Mouse (Mus musculus) kidney, postnatal 0 days (tissue): ENCODE data around the gene Kcnab1. TPM values are rescaled to one million over a fixed set of nuclear protein-coding genes. Genes with fewer than 3 reads are reported as not detected.
A peak's percentile ranks its signal among the peaks of the same experiment; 100 is the strongest.

Source experiments
- ATAC-seq: fragments of 200-750 bp; cut with Nextera tagmentation; replicated peaks from 2 replicates; pipeline ENCODE4 v1.8.0; 2017; ENCODE audit warnings: low read depth, moderate number of reproducible peaks, moderate TSS enrichment, moderate library complexity; ENCODE audit not compliant: low FRiP score
- DNase-seq: peaks from one replicate; pipeline ENCODE4 v3.0.0-alpha.2; 2016; ENCODE audit warnings: low spot score
- H3K27ac ChIP-seq: fragments of 300-500 bp; sonication (generic); 2 replicates; pipeline ENCODE4 v1.5.1; 2014; ENCODE audit warnings: mild to moderate bottlenecking
- H3K27me3 ChIP-seq: fragments of 300-500 bp; sonication (generic); 2 replicates; pipeline ENCODE4 v1.6.1; 2014; ENCODE audit warnings: low read length, mixed read lengths; ENCODE audit not compliant: insufficient read depth
- H3K36me3 ChIP-seq: fragments of 300-500 bp; sonication (generic); 2 replicates; pipeline ENCODE4 v1.6.1; 2014; ENCODE audit warnings: low read length, mixed read lengths; ENCODE audit not compliant: insufficient read depth
- H3K4me1 ChIP-seq: fragments of 300-500 bp; sonication (generic); replicated peaks from 2 replicates; pipeline ENCODE4 v1.6.1; 2014; ENCODE audit warnings: antibody characterized with exemption, low read length, mixed read lengths; ENCODE audit not compliant: insufficient read depth
- H3K4me2 ChIP-seq: fragments of 300-500 bp; sonication (generic); 2 replicates; pipeline ENCODE4 v1.6.1; 2014; ENCODE audit warnings: mild to moderate bottlenecking, low read length, moderate library complexity, mixed read lengths
- H3K4me3 ChIP-seq: fragments of 300-500 bp; sonication (generic); replicated peaks from 2 replicates; pipeline ENCODE4 v1.5.1; 2014; ENCODE audit warnings: low read depth, low read length
- H3K9ac ChIP-seq: fragments of 300-500 bp; sonication (generic); 2 replicates; pipeline ENCODE4 v1.6.1; 2014; ENCODE audit warnings: low read depth, low read length
- H3K9me3 ChIP-seq: fragments of 300-500 bp; sonication (generic); replicated peaks from 2 replicates; pipeline ENCODE4 v1.6.1; 2016; ENCODE audit warnings: low read length, inconsistent platforms, mixed read lengths
- CTCF ChIP-seq: IDR thresholded peaks from 2 replicates; pipeline ENCODE4 v1.5.1; 2016; ENCODE audit warnings: antibody characterized with exemption, low read depth, mild to moderate bottlenecking, moderate library complexity
- WGBS: fragments of 180-500 bp; shearing (Covaris S2); extraction: QIAGEN DNeasy Blood & Tissue Kit; methylation state at CpG from one replicate; pipeline ENCODE4 v1.1.7; 2014; 5-methylcytosine and 5-hydroxymethylcytosine counted together
- polyA plus RNA-seq: library from polyadenylated mRNA; unstranded; fragments of >200 nt; fragmentation: Nextera tagmentation; extraction: Ambion mirVana; gene quantifications from 2 replicates; pipeline ENCODE4 v1.2.1, GENCODE M21; 2015

Gene Kcnab1
- polyA plus RNA-seq, 1 experiment from 2014 or later = 4.0 TPM

DNA sequence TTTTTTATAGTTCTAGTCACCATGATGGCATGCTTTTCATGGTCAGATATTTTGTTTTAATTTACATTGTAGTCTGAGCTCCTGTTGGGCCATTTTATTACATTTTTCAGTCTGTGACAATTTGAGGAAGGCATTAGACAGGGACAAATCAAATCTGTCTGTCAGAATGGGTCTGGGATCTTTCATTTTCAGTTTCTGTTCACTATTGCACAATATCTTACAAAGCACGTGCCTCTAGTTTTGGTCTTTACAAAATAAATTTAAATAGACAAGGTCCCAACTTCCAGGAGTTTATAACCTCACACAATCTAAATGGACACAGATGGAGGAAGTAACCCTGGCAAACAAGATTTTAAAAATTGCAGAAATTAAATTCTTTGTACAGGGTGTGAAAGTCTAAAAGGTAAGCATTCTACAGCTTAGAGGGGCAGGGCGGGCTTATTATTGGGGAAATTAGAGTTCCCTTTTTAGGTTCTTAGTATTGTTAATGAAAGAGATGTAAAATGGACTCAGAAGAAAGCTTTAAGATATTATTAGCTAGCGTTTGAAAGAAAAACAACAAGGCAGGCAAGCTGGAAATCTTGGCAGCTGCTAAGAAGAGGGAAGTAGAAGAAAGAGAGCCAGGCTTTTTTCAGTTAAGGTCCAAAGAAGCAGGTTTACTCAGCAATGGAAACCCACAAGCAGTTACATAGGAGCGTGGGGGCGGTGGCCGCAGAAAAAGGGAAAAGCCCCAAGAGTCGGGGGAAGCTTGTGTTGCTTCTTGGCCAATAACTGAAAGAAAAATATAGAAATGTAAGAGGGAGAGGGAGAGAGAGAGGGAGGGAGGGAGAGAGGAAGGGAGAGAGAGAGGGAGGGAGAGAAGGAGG is 78.9 kb downstream of the Kcnab1 start:
- Histone ChIP-seq H3K36me3 (no peaks in the 10 kb centered on the region), H3K9ac (no peak overlapping the region), H3K27me3 (no peaks in the 10 kb centered on the region), H3K9me3 (no peaks in the 10 kb centered on the region), H3K4me3 (no peak overlapping the region), H3K4me2 (no peak overlapping the region), H3K4me1 (no peaks in the 10 kb centered on the region), H3K27ac (no peak overlapping the region)
- TF ChIP-seq CTCF = no peak
- WGBS = 48% methylated on average over 7 of the region's 7 CpGs
- DNase-seq = peak; percentile 35
- ATAC-seq = no peak

DNA sequence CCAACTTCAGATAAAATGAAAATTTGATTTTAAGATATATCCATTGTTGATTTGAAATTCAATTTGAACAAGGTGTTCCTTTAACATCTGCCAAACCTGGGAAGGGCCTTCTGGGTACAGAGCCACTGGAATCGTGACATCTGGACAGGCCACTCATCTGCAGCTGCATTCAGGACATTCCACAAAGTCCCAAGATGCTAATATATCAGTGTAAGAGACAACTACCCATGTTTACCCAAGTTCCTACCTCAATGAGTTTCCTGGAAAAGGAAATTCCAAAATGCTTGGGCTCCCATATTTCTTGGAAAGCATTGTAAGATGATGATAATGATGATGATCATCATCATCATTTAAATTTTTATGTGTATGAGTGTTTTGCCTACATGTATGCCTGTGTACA is 91.4 kb downstream of the Kcnab1 start:
- no peak overlapping the region for H3K4me2 ChIP-seq
- H3K36me3 ChIP-seq = no peaks in the 10 kb centered on the region
- H3K27me3 ChIP-seq = no peaks in the 10 kb centered on the region
- WGBS = 47% methylated on average over 1 of the region's 1 CpGs
- H3K9ac ChIP-seq = no peak overlapping the region
- no peaks in the 10 kb centered on the region for H3K4me1 ChIP-seq
- H3K4me3 ChIP-seq = no peak overlapping the region
- no peaks in the 10 kb centered on the region for H3K9me3 ChIP-seq
- no peak overlapping the region for H3K27ac ChIP-seq
- DNase-seq = no peak
- ATAC-seq = no peak
- TF ChIP-seq CTCF = no peak

DNA sequence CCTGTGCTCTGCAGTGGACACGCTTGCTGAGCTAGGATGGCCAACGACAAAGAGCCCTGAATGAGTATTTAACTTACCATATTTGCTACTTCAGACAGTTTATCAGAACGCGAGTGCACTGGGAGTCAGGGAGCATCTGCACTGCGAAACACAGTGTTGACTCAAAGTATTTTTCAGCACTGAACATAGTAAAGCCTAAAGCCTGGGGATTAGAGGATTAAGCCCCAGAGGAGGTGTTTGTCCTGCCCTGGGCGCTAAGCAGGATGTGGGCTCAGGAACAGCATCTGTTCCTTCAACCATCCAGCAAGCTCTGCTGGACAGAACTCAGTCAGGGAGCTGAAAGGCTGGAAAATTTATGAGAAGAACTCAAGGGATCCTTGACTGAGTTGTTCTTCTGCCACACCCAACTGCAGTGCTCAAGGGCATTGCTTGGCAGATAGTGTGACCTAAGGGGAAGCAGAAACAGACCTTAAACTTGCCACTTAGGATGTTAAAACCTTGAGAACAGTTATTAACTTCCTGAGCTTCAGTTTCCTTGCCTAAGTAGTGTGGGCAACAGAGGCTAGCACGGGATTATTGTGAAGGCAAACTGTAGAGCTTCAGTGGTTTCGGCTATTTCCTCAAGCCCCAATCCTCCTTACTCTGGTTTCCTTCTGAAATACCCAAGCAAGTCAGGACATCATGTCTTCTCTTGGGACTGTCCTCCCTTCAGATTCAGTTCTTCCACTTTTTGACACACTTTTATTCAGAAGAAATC is 94.4 kb downstream of the Kcnab1 start:
- no peak for DNase-seq
- Histone ChIP-seq H3K9ac (no peak overlapping the region), H3K36me3 (no peaks in the 10 kb centered on the region), H3K27me3 (no peaks in the 10 kb centered on the region), H3K4me3 (no peak overlapping the region), H3K4me2 (no peak overlapping the region), H3K4me1 (no peaks in the 10 kb centered on the region), H3K27ac (no peak overlapping the region), H3K9me3 (no peaks in the 10 kb centered on the region)
- TF ChIP-seq CTCF = no peak
- ATAC-seq = no peak
- 72% methylated on average over 8 of the region's 8 CpGs for WGBS

DNA sequence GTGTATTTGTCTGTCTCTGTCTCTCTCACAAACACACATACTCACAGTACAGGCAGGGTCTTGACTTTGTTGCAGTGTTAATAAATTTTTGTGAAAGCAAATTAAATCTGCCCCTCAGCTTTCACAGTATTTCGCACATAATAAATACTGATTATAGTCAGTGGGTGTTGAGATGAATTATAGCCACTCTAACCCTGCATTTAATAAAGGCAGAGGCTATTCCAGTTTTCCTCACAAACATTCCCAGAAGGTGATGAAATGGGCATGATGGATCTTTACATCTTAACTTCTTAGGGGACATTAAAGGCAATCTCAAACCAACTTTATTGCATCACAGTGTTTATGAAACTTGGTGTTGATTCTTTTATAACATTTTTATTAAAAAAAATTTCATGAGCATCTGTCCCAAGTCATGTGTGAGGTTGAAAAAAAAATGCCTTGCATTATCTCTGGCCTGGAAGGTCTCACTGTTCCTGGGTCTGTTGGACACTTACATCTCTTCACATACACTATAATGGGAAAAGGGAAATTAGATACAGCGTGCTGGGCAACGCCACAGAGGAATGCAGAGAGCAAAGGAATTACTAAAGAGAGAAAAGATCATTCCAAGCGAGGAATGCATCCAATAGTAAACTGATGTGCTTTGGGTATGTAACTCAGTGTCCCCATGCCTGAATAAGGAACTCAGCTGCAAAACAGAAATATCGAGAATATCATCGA is 95.3 kb downstream of the Kcnab1 start:
- H3K9me3 ChIP-seq = no peaks in the 10 kb centered on the region
- no peaks in the 10 kb centered on the region for H3K27me3 ChIP-seq
- 68% methylated on average over 6 of the region's 6 CpGs for WGBS
- ATAC-seq = no peak
- no peak overlapping the region for H3K4me3 ChIP-seq
- H3K36me3 ChIP-seq = no peaks in the 10 kb centered on the region
- H3K27ac ChIP-seq = no peak overlapping the region
- no peak for DNase-seq
- TF ChIP-seq CTCF = no peak
- no peak overlapping the region for H3K4me2 ChIP-seq
- H3K9ac ChIP-seq = no peak overlapping the region
- H3K4me1 ChIP-seq = no peaks in the 10 kb centered on the region

DNA sequence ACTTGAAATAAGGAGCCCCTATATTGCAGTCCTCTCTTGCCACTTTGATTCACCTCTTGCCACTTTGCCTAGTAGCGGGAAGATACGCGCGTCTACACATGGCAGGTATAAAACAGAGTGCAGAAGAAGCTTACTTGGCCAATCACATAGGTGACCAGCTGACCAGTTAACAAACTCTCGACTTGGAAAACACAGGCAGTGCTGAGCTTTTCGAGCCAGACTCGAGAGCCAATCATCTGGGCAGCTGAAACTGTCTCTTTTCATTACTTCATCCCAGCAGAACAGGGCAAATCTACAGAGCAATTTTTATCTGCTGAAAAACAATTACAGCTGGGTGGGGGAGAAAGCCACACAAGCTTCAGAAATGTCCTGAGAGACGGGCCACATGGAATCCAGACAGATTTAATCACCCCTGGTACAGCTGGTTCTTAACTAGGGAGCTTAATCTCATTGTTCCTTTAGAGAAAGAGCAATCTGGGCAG is 96.4 kb downstream of the Kcnab1 start:
- ATAC-seq = no peak
- peak; percentile 17 for DNase-seq
- no peak overlapping the region for H3K27ac ChIP-seq
- H3K9me3 ChIP-seq = no peaks in the 10 kb centered on the region
- no peak overlapping the region for H3K9ac ChIP-seq
- no peak for TF ChIP-seq CTCF
- H3K4me3 ChIP-seq = no peak overlapping the region
- H3K4me1 ChIP-seq = no peaks in the 10 kb centered on the region
- no peak overlapping the region for H3K4me2 ChIP-seq
- H3K36me3 ChIP-seq = no peaks in the 10 kb centered on the region
- WGBS = 72% methylated on average over 8 of the region's 8 CpGs
- H3K27me3 ChIP-seq = no peaks in the 10 kb centered on the region

GRCm38 (mm10) chr3:65213725-65214124 is 104.5 kb downstream of the Kcnab1 start:
- TF ChIP-seq CTCF = no peak
- Histone ChIP-seq H3K9me3 (no peaks in the 10 kb centered on the region), H3K27me3 (no peaks in the 10 kb centered on the region), H3K27ac (no peak overlapping the region), H3K4me2 (no peak overlapping the region), H3K4me3 (no peak overlapping the region), H3K9ac (no peak overlapping the region), H3K4me1 (no peaks in the 10 kb centered on the region), H3K36me3 (no peaks in the 10 kb centered on the region)
- DNase-seq = no peak
- WGBS = 77% methylated on average over 2 of the region's 2 CpGs
- no peak for ATAC-seq
